Mouse (Mus musculus): ENCODE measurements around the gene Vpreb2. TPM values are rescaled to one million over a fixed set of nuclear protein-coding genes. Genes with fewer than 3 reads are reported as not detected.
"Not testable (repeated sequence)": the region's sequence is repeated elsewhere in the genome, so short reads cannot be mapped to it uniquely, and the experiment has no call there.

Gene Vpreb2
- total RNA-seq, 2 experiments from 2014 or later: 0.36 TPM; not detected in 1

- DNase-seq: not testable (repeated sequence)
These were observed 12.1 kb downstream of the Vpreb2 start for GRCm38 (mm10) chr16:17992321-17992720.

- DNase-seq: no peak
These were observed 19.4 kb downstream of the Vpreb2 start for GRCm38 (mm10) chr16:17999668-18000067.

DNA sequence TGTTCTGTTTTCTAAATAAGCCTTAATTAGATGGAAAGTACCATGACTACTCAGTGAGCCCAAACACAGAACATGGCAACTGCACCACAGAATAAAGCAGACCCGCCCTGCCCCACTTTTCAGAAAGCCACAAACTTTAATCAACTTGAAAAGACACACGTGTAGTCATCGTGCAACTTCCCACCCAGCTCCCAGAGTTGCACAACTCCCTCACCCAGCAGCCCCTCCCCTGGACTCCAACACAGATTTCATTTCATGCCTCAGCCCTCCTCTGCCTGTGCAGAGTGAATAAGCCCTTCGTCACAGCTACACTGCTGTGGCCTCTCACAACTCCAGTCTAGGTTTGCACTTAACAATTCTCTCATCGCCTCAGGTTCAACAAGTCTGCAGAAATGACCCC, 24.4 kb downstream of the Vpreb2 start:
- no peak for DNase-seq

- no peak for DNase-seq
These were observed 26.9 kb downstream of the Vpreb2 start for GRCm38 (mm10) chr16:18007083-18007482.

DNA sequence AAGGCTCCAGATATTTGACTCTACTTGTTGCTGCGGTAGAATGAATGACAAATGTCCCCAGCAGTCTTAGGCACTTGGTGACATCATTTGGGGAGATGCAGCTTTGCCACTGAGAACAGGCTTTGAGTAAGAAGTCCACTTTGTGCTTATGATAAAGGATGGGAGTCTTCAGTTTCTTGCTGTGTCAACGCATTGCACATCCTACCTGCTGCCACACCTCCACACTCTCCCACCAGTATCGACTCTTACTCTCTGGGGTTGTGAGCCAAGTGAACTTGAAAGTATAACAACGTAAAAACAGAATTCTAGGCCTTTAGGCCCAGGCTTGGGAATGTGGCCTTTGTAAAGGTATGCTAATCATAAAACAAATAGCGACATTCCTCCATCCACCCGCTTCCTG, 30.9 kb downstream of the Vpreb2 start:
- no peak for DNase-seq

GRCm38 (mm10) chr16:18016482-18016881, 36.3 kb downstream of the Vpreb2 start:
- DNase-seq: not testable (repeated sequence)

DNA sequence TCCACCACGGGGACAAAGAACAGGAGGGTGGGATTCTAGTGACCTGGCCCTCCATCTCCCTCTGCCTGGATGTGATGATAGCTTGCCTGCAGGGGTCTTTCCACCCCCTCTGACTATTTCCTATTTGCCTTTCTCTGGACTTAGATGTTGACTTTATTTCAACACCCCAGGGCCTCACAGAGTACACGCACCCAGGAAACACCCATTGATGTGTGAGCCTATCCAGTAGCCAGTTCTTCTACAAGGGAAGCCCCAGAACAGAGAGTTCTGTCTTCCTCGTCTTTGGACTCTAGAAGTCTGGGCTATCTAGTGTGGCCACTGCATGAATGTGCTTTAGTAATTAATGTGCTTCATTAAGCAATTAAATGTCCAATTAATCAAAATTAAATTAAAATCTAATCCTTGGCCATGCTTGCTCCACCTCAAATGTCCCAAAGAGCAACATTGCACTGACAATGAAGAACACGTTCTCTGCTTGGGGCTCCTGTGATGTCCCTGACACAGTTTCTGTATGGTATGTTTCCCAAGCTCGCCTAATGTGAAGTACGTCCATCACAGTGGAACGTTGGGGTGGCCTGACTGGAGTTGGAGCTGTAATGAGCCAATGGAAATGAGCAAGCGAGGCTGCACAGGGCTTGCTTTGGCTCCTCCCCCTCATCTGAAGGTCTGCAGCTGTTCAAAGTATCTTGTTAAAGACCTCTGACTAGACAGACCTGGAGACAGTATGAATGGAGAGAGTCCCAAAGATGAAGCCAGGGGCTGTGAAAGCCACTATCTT, 42.7 kb downstream of the Vpreb2 start:
- no peak for DNase-seq

GRCm38 (mm10) chr16:18027371-18027770, 47.1 kb downstream of the Vpreb2 start:
- DNase-seq: no peak

Other genes with a start within 250 kb of the Vpreb2 start
- 10 to 100 TPM; 42.7 to 55.3 TPM for gene Med15, start 247.5 kb upstream of the Vpreb2 start, total RNA-seq (2021)
- 10 to 100 TPM; 30.6 to 47.9 TPM for gene Klhl22, start 220.8 kb upstream of the Vpreb2 start, total RNA-seq (2021)
- gene Scarf2, start 183.1 kb upstream of the Vpreb2 start, total RNA-seq (2021): 10 to 100 TPM; 15.0 to 16.7 TPM
- not detected for gene B830017H08Rik, start 147.3 kb upstream of the Vpreb2 start, total RNA-seq (2021)
- 1 to 10 TPM; 1.3 to 1.9 TPM for gene Car15, start 142.1 kb upstream of the Vpreb2 start, total RNA-seq (2021)
- under 1 TPM; 0.18 to 0.30 TPM for gene Gm20518, start 88.8 kb upstream of the Vpreb2 start, total RNA-seq (2021)
- under 1 TPM in 1 of 2 experiments, not detected in 1; 0.06 TPM for gene Tssk1, start 86.2 kb upstream of the Vpreb2 start, total RNA-seq (2021)
- gene Dgcr2, start 81.9 kb upstream of the Vpreb2 start, total RNA-seq (2021): 10 to 100 TPM; 60.6 to 63.9 TPM
- not detected for gene Tssk2, start 81.8 kb upstream of the Vpreb2 start, total RNA-seq (2021)
- gene Ess2, start 69.1 kb upstream of the Vpreb2 start, total RNA-seq (2021): 10 to 100 TPM; 19.4 to 23.1 TPM
- gene Gsc2, start 65.4 kb upstream of the Vpreb2 start, total RNA-seq (2021): not detected
- 100 to 1,000 TPM; 115 to 121 TPM for gene Slc25a1, start 52.2 kb upstream of the Vpreb2 start, total RNA-seq (2021)
- 10 to 100 TPM; 57.4 to 60.9 TPM for gene Dgcr6, start 72.4 kb downstream of the Vpreb2 start, total RNA-seq (2021)
- gene Prodh, start 109.8 kb downstream of the Vpreb2 start, total RNA-seq (2021): 10 to 100 TPM; 14.9 to 16.5 TPM
- gene Rtn4r, start 147.2 kb downstream of the Vpreb2 start, total RNA-seq (2021): under 1 TPM; 0.66 to 0.94 TPM
- not detected for gene Ccdc188, start 237.5 kb downstream of the Vpreb2 start, total RNA-seq (2021)

Data from adrenal gland, postnatal 10 days (tissue).